8 mouse cellular contexts compared by ENCODE assay signal in the genomic region with DNA sequence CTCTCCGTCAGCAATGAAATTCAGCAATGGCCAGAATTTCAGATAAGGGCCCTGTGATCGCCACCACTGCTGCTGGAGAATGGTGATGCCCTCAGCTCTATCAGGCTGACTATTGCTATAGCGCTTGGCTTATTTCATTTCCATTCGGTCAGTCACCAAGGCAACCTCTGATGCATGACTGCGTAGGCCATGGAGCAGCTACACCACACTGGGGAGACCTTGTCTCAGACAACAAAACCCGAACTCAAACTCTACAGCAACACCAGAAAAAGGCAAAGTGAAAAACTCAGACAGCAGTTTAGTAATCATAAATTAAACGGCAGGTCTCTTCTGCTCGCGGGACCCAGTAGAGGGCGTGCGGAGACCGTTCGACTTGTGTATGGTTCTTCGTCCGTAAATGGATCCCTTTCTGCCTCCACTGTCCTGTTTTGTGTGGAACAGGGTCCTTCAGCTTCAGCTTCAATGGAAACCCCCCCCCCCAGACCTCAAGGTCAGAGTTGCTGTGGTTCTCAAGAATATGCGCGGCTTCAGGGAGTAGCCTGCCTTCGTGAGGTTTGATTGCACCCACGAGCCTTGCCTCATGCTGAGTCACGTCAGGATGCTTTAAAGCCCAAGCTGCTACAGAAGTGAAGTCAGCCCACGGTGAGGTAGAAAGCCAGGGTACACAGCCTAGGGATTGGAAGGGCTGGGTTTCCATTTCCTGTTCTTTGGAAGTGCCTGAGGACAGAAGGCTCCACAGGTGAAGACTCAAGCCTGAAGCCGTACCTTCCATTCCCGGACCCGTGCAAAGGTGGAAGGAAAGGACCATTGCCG. TPM values are rescaled to one million over a fixed set of nuclear protein-coding genes. Genes with fewer than 3 reads are reported as not detected.
DNase-seq lines count a peak whose midpoint lies in the region; ATAC-seq and TF ChIP-seq lines count a peak whose summit lies in the region.

No protein-coding gene starts in this region.

- no peak for ATAC-seq in midbrain, embryonic 11.5 days (ENCODE audit: low FRiP score)
- no peak for ATAC-seq in granulocyte monocyte progenitor cell, adult 5-6 weeks (replicated peaks; ENCODE audit: poor library complexity, severe bottlenecking)

- intact Hi-C loops in heart, postnatal 36 days (cut with DNase I) = loop anchor here (2.0 to 5.0 kb wide), 2 partner anchors 245 to 322 kb away; no protein-coding TSS in a partner anchor

- H3K9me3 ChIP-seq in heart, embryonic 10.5 days = no peaks in the 10 kb centered on the region
- no peaks in the 10 kb centered on the region for H3K9me3 ChIP-seq in midbrain, embryonic 11.5 days (ENCODE audit: control insufficient read depth, low read length)

- H3K4me3 ChIP-seq in heart, embryonic 10.5 days = peak overlapping the region; percentile 46
- H3K4me3 ChIP-seq in layer of hippocampus, adult 2 months = no peak overlapping the region; the same call in 1 of the 2 replicates
- H3K4me3 ChIP-seq in midbrain, embryonic 11.5 days (ENCODE audit: low read depth, low read length) = no peak overlapping the region

- no peaks in the 10 kb centered on the region for H3K36me3 ChIP-seq in heart, embryonic 10.5 days
- no peaks in the 10 kb centered on the region for H3K36me3 ChIP-seq in midbrain, embryonic 11.5 days (ENCODE audit: control insufficient read depth, insufficient read depth, low read length)

- H3K9ac ChIP-seq in midbrain, embryonic 11.5 days (ENCODE audit: low read length) = no peak overlapping the region

- no peaks in the 10 kb centered on the region for H3K27me3 ChIP-seq in heart, embryonic 10.5 days (ENCODE audit: insufficient read depth, poor library complexity, severe bottlenecking)
- H3K27me3 ChIP-seq in midbrain, embryonic 11.5 days (ENCODE audit: control insufficient read depth, insufficient read depth, low read length) = no peaks in the 10 kb centered on the region; the same call in 1 of the 2 replicates

- H3K27ac ChIP-seq in heart, embryonic 10.5 days = peak overlapping the region; percentile 67; the same call in 1 of the 2 replicates
- no peak overlapping the region for H3K27ac ChIP-seq in layer of hippocampus, adult 2 months
- no peak overlapping the region for H3K27ac ChIP-seq in midbrain, embryonic 11.5 days (ENCODE audit: low read depth, low read length)

- TF ChIP-seq CTCF in layer of hippocampus, adult 2 months (conservative IDR thresholded peaks at IDR 0.05) = peak; percentile 81

- H3K4me1 ChIP-seq in heart, embryonic 10.5 days = peaks cover 16% of the 10 kb centered on the region
- no peaks in the 10 kb centered on the region for H3K4me1 ChIP-seq in midbrain, embryonic 11.5 days (ENCODE audit: control insufficient read depth, insufficient read depth, low read length)

- peak; percentile 75 for DNase-seq in heart, embryonic 10.5 days (ENCODE audit: low spot score)
- no peak for DNase-seq in heart, postnatal 36 days
- peak; percentile 73 for DNase-seq in ZHBTc4 (ENCODE audit: low read depth, low spot score)
- peak; percentile 57 for DNase-seq in forelimb bud, embryonic 11.5 days (ENCODE audit: low read depth, low spot score)
- peak; percentile 37 to 56 for DNase-seq in layer of hippocampus, adult 2 months (ENCODE audit: low spot score in 2 of 2)
- peak; percentile 92 for DNase-seq in midbrain, embryonic 11.5 days (ENCODE audit: low spot score, missing footprints)
- DNase-seq in natural killer cell, adult 2 months (ENCODE audit: low spot score in 2 of 2) = no peak

- 34% methylated on average over 25 of the region's 25 CpGs for WGBS in heart, embryonic 10.5 days
- 36% methylated on average over 25 of the region's 25 CpGs for WGBS in midbrain, embryonic 11.5 days

- H3K4me2 ChIP-seq in midbrain, embryonic 11.5 days = peak overlapping the region; percentile 32

RNA-seq across cellular contexts. Expression of a gene that starts 30.5 kb away (rescaled TPM):
- 15.3 and 27.4 TPM in 2 replicates for polyA plus RNA-seq in heart, embryonic 10.5 days (2016; fragmentation: Nextera tagmentation; extraction: Ambion mirVana)
- total RNA-seq in heart, postnatal 36 days (2021) = under 1 TPM; 0.62 to 0.67 TPM
- total RNA-seq in layer of hippocampus, adult 2 months (2021) = 1 to 10 TPM in 1 of 2 experiments, under 1 TPM in 1; 0.69 to 1.1 TPM
- polyA plus RNA-seq in midbrain, embryonic 11.5 days (2014; fragmentation: Nextera tagmentation; extraction: Ambion mirVana) = 23.0 and 25.0 TPM in 2 replicates
- not detected in 2 replicates for total RNA-seq in granulocyte monocyte progenitor cell, adult 5-6 weeks (2014; fragmentation: Nextera tagmentation)
- not detected in 2 replicates for total RNA-seq in granulocyte monocyte progenitor cell, adult 5-6 weeks (2017)

Comparison
In these comparisons a context has a peak if more than half of its experiments do, and no peak if none do; other contexts are left out.
1. DNase-seq: peak in heart, embryonic 10.5 days (single experiment), ZHBTc4 (single experiment), forelimb bud, embryonic 11.5 days (single experiment), layer of hippocampus, adult 2 months (2 of 2) and midbrain, embryonic 11.5 days (single experiment); none in heart, postnatal 36 days (0 of 2) and natural killer cell, adult 2 months (0 of 2).